Mouse (Mus musculus): ENCODE results near the gene Rnf180.

Gene Rnf180

DNA sequence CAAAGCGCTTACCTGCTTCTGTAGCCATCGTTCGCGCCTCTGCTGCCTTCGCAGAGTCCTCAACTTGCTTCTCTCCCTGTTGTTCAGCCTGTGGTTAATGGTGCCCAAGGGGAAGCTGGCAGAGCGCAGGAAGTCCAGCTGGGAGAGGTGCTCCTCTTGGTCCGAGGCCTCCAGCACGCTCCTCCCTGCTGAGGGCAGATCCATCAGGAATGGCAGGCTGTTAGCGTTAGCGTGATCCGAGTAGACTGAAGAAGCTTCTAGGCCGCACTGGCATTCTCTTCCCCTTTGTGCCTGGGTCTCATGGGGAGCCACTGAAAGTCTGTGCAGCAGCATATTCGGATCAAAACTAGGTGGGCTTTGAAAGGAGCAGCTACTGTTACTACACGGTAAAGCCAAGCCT is 45.0 kb downstream of the Rnf180 start:
- no peak for DNase-seq

DNA sequence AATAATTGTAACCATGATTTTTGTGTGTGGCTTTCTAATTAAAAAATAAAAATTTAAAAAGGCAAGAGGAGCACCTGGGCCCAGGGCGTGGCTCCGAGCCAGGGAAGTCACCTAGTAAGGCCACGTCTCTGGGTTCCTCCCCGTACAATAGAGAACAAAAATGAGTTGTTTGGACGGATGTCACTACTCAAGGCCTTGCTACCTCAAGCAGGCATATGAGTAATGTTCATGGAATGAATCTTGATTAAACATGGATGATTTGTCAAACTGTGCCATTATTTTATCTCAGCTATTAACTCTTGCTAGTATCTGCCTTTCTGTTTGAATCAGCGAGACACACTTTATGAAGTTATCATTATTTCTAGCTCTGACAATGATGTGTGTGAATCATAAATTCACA is 46.9 kb downstream of the Rnf180 start:
- DNase-seq = no peak

DNA sequence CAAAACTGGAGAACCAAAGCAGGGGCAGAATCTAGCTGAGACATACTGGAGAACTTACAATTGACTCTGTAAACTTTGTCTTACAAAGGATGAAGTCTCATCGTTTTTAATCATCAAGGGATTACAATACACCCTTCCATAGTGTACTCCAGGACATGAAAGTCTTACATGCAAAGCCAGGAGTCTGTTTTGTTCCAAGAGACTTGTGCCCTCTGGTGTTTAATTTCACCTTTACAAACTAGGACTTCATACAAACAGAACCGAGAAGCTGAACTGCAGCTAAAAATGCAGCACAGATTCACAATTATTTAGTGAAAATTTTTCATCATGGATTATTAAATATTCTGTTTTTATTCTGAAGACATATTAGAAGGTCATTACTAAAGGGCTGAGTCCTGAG is 53.8 kb downstream of the Rnf180 start:
- no peak for DNase-seq

DNA sequence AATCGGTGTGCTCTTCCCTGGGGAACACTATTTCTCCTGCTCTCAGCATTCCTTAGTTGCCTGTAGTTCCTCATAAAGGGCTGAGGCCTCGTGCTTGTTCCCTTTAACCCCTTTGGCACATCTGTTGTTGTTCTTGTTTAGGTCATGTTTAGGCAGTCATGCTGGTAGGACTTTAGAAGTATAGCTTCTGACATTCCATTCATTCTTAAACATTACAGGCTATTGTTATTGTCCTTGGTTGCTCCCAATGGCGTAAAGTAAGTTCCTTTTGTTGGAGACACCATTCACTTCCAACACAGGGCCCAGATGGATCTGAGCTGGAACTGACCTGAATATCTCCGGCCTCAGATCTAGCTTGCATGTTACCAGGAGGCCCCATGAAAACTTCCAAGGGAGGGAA is 67.5 kb downstream of the Rnf180 start:
- no peak for DNase-seq

DNA sequence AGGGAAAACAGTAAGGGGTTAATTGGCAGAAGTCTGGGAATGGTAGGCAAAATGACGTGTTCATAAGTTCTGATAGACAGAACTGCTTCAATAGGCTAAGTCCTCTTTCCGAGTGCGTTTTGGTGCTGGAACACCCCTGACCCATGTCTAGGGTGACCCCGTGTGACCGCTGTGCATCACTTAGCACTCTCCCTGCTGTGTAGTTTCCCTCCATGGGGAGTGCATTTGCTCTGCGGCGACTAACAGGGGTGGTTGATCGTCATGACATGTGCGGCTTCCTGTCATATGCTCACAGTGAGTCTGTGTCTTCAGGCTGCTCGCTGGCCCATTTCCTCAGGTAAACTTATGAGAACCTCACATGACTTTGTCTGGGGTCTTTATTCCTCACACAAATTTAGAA is 70.6 kb downstream of the Rnf180 start:
- DNase-seq = no peak

DNA sequence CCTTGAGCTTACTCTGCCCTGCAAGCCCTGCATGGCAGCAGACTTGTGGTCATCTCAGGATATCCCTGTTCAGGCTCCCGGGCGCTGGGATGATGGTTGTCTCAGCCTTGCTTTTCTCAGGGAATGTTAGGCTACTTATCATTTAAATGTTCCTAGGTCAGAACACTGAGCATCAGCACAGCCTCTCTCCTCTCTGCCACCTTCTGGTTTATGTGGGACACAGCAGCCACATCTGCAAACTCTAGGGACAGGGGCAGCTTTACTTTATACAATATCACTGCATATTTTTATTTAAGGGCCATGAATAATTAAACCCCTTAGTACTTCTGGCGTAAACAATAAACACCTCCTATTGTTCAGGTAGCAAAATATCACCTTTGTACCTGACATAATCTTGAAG is 71.5 kb downstream of the Rnf180 start:
- DNase-seq = peak in 1 of 2 experiments; percentile 11

DNA sequence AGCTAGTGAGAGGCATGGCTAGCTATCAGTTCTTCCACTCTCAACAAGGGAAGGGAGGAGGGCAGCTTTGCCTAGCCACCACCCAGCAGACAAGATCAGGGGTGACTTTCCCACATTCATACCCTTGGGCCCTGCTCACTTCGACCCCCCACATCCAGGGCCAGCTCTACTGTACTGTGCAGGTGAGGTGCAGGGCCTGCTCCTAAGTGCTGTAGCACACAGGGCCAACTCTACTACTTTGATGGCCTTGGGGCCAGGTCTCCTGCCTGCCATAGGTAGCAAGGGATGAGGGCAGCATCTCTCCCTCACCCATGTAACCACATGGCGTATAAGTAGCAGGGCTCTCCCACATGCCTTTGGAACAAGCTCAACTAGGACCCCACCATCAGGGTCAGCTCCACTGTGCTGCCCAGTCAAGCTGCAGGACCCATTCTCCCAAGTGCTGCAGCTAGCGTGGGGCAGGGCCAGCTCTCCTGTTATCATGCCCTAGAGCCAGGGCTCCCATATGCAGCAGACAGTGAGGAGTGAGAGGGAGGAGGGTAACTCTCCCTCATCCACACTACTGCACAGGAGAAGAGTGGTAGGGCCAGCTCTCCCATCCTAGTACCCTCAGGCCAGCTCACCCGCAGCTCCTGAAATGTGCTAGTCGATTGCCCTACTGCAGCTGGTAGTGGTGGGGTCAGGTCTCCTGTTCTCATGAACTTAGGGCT is 72.4 kb downstream of the Rnf180 start:
- DNase-seq = no peak

DNA sequence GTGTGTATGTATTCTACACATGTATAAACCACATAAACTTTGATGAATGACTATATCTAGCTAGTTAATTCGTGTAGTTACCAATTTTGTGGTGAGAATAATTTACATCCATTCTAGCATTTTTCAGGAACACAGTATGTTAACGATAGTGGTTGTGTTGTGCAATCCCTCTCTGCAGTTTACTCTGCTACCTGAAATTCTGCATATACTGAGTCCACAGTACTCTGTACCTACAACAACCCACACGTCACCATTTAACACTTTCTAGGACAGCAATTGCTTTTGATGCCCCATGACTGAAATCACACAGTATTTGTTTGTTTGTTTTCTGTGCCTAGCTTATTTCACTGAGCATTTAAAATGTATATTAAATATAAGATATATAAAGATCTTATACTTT is 83.9 kb downstream of the Rnf180 start:
- no peak for DNase-seq

DNA sequence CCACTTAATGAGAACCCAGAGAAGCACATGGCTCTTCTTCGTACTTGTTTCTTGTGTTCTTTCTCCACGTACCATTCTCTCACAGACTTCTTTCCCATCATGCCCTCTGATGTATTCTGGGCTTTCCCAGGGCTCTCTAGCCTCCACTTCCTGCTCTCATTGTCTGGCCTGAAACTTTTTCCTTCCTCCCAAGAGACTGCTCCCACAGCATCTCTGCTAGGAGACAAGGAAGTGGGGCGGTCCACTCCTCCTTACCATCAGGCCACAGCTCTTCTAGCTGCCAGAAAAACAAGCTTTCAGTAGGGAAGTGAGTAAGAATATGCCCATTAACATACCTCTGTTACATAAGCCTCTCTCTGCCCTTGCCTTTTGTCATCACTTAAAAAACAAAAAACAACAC is 90.8 kb downstream of the Rnf180 start:
- no peak for DNase-seq

DNA sequence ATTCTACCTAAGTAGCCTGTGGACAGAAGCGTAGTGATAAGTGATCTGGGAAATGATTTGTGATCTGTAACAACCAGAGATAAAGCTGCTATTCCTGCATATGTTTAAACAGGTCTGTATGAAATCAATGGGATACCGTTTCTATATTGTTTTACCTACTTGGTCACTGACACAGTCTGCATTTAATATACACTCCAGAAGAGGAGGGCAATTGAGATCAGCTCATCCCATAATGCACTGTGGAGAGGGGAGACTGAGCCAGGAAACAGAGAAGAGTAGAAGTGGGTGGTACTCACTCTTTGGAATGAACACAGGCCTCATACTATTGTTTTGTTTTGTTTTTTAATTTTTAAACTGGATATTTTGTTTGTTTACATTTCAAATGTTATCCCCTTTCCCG is 96.0 kb downstream of the Rnf180 start:
- DNase-seq = no peak

DNA sequence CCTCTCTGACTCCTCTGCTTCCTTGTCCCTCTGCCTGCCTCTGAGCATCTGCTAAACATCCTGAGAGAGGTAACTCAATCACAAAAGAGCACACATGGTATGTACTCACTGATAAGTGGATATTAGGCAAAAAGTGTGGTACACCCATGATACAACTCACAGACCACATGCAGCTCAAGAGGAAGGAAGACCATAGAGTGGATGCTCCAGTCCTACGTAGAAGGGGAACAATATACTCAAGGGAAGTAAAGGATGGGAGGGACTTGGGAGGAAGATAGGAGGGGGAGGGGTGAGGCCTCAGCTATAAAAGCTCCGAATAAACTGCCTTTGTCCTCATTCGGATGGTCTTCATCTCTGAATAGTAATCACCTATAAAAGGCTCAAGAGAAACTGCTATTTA is 96.6 kb downstream of the Rnf180 start:
- DNase-seq = no peak

DNA sequence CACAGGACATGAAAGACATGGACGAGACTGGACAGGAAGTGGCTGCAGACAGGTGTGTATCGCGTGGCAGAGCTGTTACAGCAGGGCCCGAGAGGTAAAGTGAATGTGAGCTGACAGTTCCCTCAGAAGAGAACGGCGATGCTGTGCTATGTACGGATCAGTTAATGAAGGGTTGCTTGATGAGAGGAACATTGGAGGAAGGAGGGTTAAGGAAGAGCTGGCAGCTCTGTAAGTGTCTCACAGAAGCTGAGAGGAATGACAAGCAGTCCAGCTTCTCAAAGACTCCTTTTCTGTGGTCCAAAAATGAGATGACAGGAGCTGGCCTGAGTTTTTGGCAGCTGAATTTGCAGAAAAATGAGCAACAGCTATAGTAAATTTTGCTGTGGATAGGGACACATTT is 101.0 kb downstream of the Rnf180 start:
- DNase-seq = no peak

DNA sequence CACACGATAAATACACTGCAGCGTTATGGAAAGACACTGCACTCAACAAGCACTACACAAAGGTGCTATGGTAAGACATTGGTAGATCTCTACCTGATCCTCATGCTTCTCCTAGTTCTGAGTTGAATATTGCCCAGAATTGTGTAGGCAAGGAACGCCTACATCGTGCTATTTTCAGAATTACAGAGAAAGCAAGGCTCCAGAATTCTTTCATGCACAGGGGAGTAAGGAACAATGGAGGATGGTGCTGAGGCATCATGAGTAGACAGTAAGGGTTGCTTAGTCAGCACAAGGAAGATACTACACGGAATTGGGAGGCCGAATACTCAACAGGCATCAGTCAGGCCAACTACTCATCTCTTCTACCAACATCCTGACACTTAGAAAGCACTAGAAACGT is 105.9 kb downstream of the Rnf180 start:
- DNase-seq = no peak

DNA sequence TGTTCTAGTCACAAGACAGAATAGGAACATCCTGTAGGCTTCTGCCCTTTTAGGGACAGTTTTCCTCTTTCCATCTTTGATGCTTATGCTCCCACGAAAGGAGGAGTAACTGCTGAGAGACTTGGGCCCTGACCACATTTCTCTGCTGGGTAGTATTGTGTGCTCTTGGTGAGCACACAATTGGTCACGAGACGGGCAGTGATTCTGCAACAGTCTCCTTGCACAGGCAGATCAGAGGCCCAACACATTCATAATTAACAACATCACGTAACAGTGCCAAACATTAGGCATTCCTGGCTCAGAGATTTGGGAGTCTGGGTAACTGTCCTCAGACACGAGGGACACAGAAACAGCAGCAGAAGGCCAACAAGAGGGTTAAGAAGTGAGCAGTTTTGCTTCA is 113.8 kb downstream of the Rnf180 start:
- no peak for DNase-seq

DNA sequence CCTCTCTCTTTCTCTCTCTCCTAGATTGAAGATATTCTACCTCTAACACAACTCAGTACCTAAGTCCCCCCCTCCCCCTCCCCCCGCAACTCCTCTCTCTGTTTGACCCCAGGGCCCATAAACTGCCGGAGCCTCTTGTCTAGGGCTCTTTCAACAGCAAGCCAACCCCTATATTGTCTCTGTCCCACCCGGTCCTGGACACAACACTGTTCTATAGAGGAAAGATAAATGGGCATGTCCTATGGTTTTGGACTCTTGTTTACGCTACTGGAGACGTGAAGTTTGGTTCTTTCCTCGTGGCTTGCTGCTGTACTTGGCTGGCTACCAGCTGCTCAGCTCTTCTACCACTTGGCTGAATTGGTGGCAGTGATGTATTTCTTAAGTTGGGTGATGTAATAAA is 129.2 kb downstream of the Rnf180 start:
- DNase-seq = no peak

DNA sequence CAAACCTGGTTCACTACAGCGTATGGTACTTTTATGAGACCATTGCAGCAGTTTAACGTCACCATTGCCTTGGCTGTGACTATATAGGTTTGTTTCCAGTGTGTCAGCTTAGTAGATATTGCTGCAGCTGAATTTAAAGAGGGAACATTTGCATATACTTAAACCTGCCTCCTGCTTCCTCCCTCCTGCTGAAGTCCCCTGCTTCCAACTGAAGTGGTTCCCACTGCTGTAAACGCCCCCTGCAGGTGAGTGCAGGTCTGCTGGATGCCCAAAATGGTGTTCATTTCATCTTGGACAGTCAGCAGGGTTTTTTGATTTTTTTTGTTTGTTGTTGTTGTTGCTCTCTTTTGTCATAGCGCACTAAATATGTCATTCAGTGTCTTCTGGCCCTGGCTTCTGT is 140.7 kb downstream of the Rnf180 start:
- peak in 1 of 2 experiments; percentile 48 for DNase-seq

DNA sequence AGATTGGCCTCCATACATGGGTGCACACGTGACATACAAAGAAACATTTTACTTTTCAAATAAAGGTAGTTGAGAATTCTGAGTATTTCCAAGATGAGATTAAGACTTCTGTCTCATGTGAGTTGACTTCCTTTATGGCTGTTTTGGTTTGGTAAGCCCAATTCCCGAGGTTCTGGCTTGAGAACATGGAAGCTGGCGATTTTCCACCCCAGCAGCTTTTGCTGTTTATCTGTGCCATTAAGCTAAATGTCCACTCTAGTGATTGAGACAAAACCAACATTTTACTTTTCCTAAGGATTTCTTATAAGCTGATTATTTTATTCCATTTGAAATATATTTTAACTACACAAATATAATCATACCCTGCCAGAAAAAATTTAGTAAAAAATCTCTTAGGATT is 144.6 kb downstream of the Rnf180 start:
- no peak for DNase-seq

DNA sequence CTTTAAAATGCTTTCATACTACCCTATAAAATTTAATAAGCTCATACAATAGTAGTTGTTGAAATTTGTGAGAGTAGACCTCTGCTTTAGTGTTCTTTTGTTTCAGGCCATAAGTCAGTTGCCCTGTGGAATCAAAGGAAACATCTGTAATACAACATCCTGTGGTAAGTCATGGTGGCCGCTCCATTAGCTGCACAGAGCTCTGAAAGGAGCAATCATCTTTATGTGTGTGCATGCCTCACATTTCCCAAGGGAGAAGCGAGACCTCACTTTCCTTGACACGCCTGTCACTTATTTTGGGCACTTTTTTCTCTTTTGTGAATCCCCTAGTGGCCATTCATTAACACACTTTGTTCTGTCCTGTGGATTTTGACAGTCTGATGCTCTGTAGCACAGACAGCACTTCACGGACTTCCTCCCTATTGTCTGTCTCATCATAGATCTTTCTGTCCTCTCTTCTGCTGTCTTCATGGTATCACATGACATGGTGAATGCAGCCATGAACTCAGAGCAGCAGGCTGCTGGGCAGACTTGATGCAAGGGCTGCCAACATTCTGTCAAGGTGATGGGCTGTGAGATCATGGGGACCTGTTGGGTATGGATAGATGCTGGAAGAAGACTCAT is 146.7 kb downstream of the Rnf180 start:
- no peak for DNase-seq

DNA sequence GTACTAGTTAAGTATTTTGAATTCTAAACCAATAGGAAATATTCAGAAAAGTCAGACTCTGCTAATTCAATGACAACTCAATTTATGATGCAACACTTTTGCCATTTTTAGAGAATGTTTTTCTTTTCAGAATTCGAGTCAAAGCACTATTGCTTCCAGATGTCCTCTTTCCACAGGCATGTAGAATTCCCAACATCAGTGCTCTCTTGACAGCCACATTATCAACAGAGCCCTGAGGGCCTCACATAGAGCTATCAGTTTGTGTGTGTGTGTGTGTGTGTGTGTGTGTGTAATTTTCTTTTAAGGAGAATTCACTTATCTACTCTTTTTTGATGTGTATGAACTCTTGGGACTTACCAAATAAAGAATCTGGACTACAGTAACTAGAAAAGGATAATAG is 147.8 kb downstream of the Rnf180 start:
- no peak for DNase-seq

DNA sequence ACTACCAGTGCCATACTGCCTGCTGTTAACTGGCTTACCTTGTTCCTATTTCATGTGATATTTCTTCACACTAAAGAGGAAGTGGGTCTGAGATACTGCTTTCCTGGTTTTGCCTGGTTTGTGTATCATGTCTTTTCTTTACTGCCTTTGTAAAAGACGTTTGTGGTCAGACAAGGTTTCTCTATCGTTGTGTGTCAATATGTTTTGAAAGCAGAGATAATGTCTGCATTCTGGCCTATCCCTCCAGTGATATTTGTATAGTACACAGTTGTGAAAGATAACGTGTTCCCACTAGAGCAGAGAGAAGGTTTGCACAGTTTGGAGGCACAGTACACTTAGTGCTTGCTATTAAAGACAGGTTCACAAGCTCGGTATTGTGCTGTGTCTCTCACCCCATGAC is 154.7 kb downstream of the Rnf180 start:
- DNase-seq = no peak

DNA sequence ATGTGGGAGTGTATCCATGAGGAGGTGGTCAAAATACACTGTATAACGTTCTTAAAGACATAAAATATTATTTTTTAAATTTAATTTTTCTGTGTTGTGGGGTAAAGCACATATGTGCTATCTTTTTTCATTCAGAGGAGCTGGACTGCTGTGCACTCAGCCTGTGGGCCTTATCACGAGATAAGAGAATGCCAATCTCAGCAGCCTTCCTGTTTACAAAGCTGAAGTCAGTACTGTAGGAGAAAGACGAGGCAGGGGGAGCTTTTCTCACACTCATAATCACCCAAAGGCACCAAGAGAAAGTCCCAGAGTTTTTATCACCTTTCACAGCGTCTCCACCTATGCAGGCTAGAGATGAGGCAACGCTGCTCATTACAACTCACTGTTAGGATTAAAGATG is 160.2 kb downstream of the Rnf180 start:
- no peak for DNase-seq

DNA sequence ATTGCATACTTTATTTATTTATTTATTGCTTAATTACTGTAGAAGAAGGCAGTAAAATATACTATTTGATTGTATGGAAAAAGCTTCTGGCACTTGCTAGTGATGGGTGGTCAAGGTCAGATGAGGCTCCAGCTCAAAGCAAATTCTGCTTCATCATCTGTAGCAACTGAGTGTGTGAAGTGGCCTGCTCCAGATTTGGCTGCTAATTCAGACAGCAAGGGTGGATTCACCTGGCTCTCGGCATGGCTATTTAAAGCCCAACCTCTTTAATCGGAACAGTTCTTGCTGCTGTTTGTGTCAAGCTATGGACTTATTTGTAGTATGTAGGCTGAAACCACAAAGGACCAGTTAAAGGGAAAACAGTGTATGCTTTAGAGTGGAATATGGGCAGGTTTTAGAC is 161.8 kb downstream of the Rnf180 start:
- no peak for DNase-seq

DNA sequence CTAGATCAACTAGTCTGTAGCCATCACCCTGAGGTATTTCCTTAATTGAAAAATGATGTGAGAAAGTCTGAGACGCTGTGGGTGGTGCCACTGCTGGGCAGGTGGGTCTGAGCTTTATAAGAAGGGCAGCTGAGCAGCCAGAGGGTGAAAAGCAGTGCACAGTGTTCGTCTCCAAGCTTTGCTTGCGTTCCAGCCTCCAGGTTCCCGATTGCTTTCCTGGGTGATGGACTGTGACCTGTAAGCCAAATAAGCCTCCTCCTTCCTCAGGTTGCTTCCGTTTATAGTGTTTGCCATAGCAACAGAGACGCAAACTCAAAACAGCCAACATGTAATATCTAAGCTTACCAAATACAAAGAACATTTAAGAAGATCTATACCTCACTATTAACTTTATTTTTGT is 162.2 kb downstream of the Rnf180 start:
- no peak for DNase-seq

DNA sequence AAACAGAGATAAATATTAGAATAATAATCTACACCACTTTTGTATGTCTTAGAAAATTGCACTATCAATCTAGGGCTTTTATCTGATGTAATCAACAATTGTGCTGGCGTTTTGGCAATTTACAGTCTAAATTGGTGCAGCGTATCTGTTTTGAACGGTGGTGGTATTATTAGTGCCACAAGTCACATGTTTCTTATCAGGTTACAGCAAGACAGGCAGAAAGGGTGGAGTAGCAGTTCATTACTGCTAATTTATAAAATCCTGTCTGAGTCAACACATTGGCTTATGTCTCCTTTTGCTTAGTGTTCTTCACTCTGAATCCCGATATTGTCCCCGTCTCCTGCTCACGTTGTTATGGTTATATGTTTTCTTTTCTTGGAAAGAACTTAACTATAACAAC is 164.5 kb downstream of the Rnf180 start:
- DNase-seq = no peak

DNA sequence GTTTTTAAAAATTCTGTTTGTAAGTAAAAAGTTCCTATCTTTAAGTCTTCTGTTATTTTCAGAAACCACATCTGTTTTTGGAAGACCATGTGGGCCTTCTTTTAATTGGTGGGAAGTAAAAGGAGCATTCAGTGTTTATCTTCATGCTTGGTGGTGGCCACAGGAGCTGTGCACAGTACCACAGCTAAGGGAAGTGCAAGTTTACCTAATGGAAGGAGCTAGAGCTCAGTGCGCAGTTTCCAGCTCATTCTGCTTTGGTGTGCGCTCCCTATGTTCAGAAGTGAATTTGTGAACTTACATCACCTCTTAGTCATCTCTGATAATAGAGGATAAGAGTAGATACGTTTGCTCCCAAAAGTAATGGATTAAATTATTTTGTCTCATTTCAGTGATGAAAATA is 172.5 kb downstream of the Rnf180 start:
- no peak for DNase-seq
